Mouse (Mus musculus) neural tube, embryonic 14.5 days (tissue): ENCODE results near the gene Wdr81. TPM values are rescaled to one million over a fixed set of nuclear protein-coding genes. Genes with fewer than 3 reads are reported as not detected.

Source experiments
- ATAC-seq: fragments of 200-750 bp; cut with Nextera tagmentation; 2 replicates; pipeline ENCODE4 v1.8.0; 2017; ENCODE audit warnings: low read depth, mild to moderate bottlenecking, moderate TSS enrichment, moderate library complexity
- H3K27ac ChIP-seq: fragments of 300-500 bp; sonication (generic); 2 replicates; pipeline ENCODE4 v1.5.1; 2014; ENCODE audit warnings: low read depth, mild to moderate bottlenecking, control low read depth, low read length, moderate library complexity, mixed read lengths
- H3K27me3 ChIP-seq: fragments of 300-500 bp; sonication (generic); 2 replicates; pipeline ENCODE4 v1.6.1; 2014; ENCODE audit warnings: low read length; ENCODE audit not compliant: control insufficient read depth, insufficient read depth
- H3K36me3 ChIP-seq: fragments of 300-500 bp; sonication (generic); 2 replicates; pipeline ENCODE4 v1.6.1; 2014; ENCODE audit warnings: low read length, mixed read lengths; ENCODE audit not compliant: control insufficient read depth, insufficient read depth
- H3K4me1 ChIP-seq: fragments of 300-500 bp; sonication (generic); 2 replicates; pipeline ENCODE4 v1.6.1; 2014; ENCODE audit warnings: low read length; ENCODE audit not compliant: control insufficient read depth, insufficient read depth
- H3K4me2 ChIP-seq: fragments of 300-500 bp; sonication (generic); 2 replicates; pipeline ENCODE4 v1.6.1; 2014; ENCODE audit warnings: mild to moderate bottlenecking, low read depth, low read length, control low read depth
- H3K4me3 ChIP-seq: fragments of 300-500 bp; sonication (generic); 2 replicates; pipeline ENCODE4 v1.5.1; 2014; ENCODE audit warnings: low read depth, low read length, control low read depth, mixed read lengths
- H3K9ac ChIP-seq: fragments of 300-500 bp; sonication (generic); replicated peaks from 2 replicates; pipeline ENCODE4 v1.6.1; 2014; ENCODE audit warnings: low read depth, mild to moderate bottlenecking, control low read depth, low read length, mixed read lengths
- H3K9me3 ChIP-seq: fragments of 300-500 bp; sonication (generic); 2 replicates; pipeline ENCODE4 v1.6.1; 2016; ENCODE audit warnings: low read length; ENCODE audit not compliant: control insufficient read depth
- WGBS: fragments of 180-500 bp; shearing (Covaris S2); extraction: QIAGEN DNeasy Blood & Tissue Kit; methylation state at CpG from one replicate; pipeline ENCODE4 v1.1.7; 2014; 5-methylcytosine and 5-hydroxymethylcytosine counted together
- polyA plus RNA-seq: library from polyadenylated mRNA; unstranded; fragments of >200 nt; fragmentation: Nextera tagmentation; extraction: Ambion mirVana; gene quantifications from 2 replicates; pipeline ENCODE4 v1.2.1, GENCODE M21; 2014

Gene Wdr81
- polyA plus RNA-seq, 1 experiment from 2014 or later, result 6.3 TPM

- peaks cover 27% of the 10 kb centered on the region for H3K36me3 ChIP-seq
Observed at GRCm38 (mm10) chr11:75443711-75444110, 10.8 kb downstream of the Wdr81 start.

GRCm38 (mm10) chr11:75441601-75442000 is 12.9 kb downstream of the Wdr81 start:
- WGBS, result 71% methylated on average over 16 of the region's 16 CpGs
- H3K27ac ChIP-seq, result no peak overlapping the region
- H3K4me2 ChIP-seq, result no peak overlapping the region
- no peak overlapping the region for H3K9ac ChIP-seq
- H3K36me3 ChIP-seq, result peaks cover 14% of the 10 kb centered on the region
- H3K27me3 ChIP-seq, result no peaks in the 10 kb centered on the region
- no peaks in the 10 kb centered on the region for H3K9me3 ChIP-seq
- no peak for ATAC-seq
- H3K4me3 ChIP-seq, result no peak overlapping the region
- H3K4me1 ChIP-seq, result no peaks in the 10 kb centered on the region

More at GRCm38 (mm10) chr11:75443711-75444110, 10.8 kb downstream of the Wdr81 start:
- no peaks in the 10 kb centered on the region for H3K9me3 ChIP-seq
- WGBS, result 42% methylated on average over 8 of the region's 8 CpGs
- H3K9ac ChIP-seq, result no peak overlapping the region
- H3K4me2 ChIP-seq, result no peak overlapping the region
- no peak for ATAC-seq
- H3K4me3 ChIP-seq, result no peak overlapping the region
- H3K4me1 ChIP-seq, result no peaks in the 10 kb centered on the region
- no peak overlapping the region for H3K27ac ChIP-seq
- no peaks in the 10 kb centered on the region for H3K27me3 ChIP-seq

- no peak for ATAC-seq
- Histone ChIP-seq H3K9me3 (no peaks in the 10 kb centered on the region), H3K9ac (no peak overlapping the region), H3K4me1 (no peaks in the 10 kb centered on the region), H3K4me2 (no peak overlapping the region), H3K36me3 (peaks cover 14% of the 10 kb centered on the region), H3K4me3 (no peak overlapping the region), H3K27ac (no peak overlapping the region), H3K27me3 (no peaks in the 10 kb centered on the region)
- 76% methylated on average over 7 of the region's 7 CpGs for WGBS
Observed at GRCm38 (mm10) chr11:75441034-75441433, 13.5 kb downstream of the Wdr81 start.

- no peak for ATAC-seq
- Histone ChIP-seq H3K4me3 (no peak overlapping the region), H3K9me3 (no peaks in the 10 kb centered on the region), H3K9ac (no peak overlapping the region), H3K4me1 (no peaks in the 10 kb centered on the region), H3K36me3 (peaks cover 6% of the 10 kb centered on the region), H3K4me2 (no peak overlapping the region), H3K27ac (no peak overlapping the region), H3K27me3 (no peaks in the 10 kb centered on the region)
- 94% methylated on average over 3 of the region's 3 CpGs for WGBS
Observed at GRCm38 (mm10) chr11:75439951-75440350, 14.6 kb downstream of the Wdr81 start.

- ATAC-seq, result no peak
- Histone ChIP-seq H3K27me3 (no peaks in the 10 kb centered on the region), H3K4me1 (no peaks in the 10 kb centered on the region), H3K27ac (no peak within 1 kb of the TSS), H3K36me3 (peaks cover 6% of the 10 kb centered on the region), H3K9ac (no peak within 1 kb of the TSS), H3K4me2 (no peak within 1 kb of the TSS), H3K4me3 (no peak within 1 kb of the TSS), H3K9me3 (no peaks in the 10 kb centered on the region)
- 93% methylated on average over 6 of the region's 6 CpGs for WGBS
Observed at GRCm38 (mm10) chr11:75439363-75439762, 15.2 kb downstream of the Wdr81 start, which contains the start of gene Serpinf2. Serpinf2 (minus strand) TSS chr11:75439591.

- no peaks in the 10 kb centered on the region for H3K4me1 ChIP-seq
- no peak overlapping the region for H3K9ac ChIP-seq
- ATAC-seq, result no peak
- no peak overlapping the region for H3K4me3 ChIP-seq
- peaks cover 6% of the 10 kb centered on the region for H3K36me3 ChIP-seq
- 86% methylated on average over 3 of the region's 3 CpGs for WGBS
- H3K4me2 ChIP-seq, result no peak overlapping the region
- no peaks in the 10 kb centered on the region for H3K9me3 ChIP-seq
- H3K27me3 ChIP-seq, result no peaks in the 10 kb centered on the region
- no peak overlapping the region for H3K27ac ChIP-seq
Observed at GRCm38 (mm10) chr11:75438804-75439203, 15.7 kb downstream of the Wdr81 start.

GRCm38 (mm10) chr11:75438194-75438593 is 16.3 kb downstream of the Wdr81 start:
- H3K4me3 ChIP-seq, result no peak overlapping the region
- no peak for ATAC-seq
- peaks cover 6% of the 10 kb centered on the region for H3K36me3 ChIP-seq
- no peaks in the 10 kb centered on the region for H3K4me1 ChIP-seq
- no peak overlapping the region for H3K4me2 ChIP-seq
- H3K9ac ChIP-seq, result no peak overlapping the region
- 84% methylated on average over 13 of the region's 13 CpGs for WGBS
- H3K27ac ChIP-seq, result no peak overlapping the region
- no peaks in the 10 kb centered on the region for H3K27me3 ChIP-seq
- H3K9me3 ChIP-seq, result no peaks in the 10 kb centered on the region

GRCm38 (mm10) chr11:75434138-75434537 is 20.4 kb downstream of the Wdr81 start:
- no peak overlapping the region for H3K4me2 ChIP-seq
- H3K9me3 ChIP-seq, result no peaks in the 10 kb centered on the region
- WGBS, result 89% methylated on average over 5 of the region's 5 CpGs
- H3K27me3 ChIP-seq, result no peaks in the 10 kb centered on the region
- no peak overlapping the region for H3K27ac ChIP-seq
- no peaks in the 10 kb centered on the region for H3K4me1 ChIP-seq
- H3K9ac ChIP-seq, result no peak overlapping the region
- H3K4me3 ChIP-seq, result no peak overlapping the region
- ATAC-seq, result no peak
- H3K36me3 ChIP-seq, result no peaks in the 10 kb centered on the region

GRCm38 (mm10) chr11:75431307-75431706 is 23.2 kb downstream of the Wdr81 start:
- no peaks in the 10 kb centered on the region for H3K4me1 ChIP-seq
- no peaks in the 10 kb centered on the region for H3K27me3 ChIP-seq
- no peak overlapping the region for H3K9ac ChIP-seq
- 53% methylated on average over 11 of the region's 11 CpGs for WGBS
- H3K27ac ChIP-seq, result no peak overlapping the region
- H3K4me2 ChIP-seq, result no peak overlapping the region
- peak; percentile 69; the same call in 1 of the 2 replicates for ATAC-seq
- no peak overlapping the region for H3K4me3 ChIP-seq
- H3K9me3 ChIP-seq, result no peaks in the 10 kb centered on the region
- H3K36me3 ChIP-seq, result no peaks in the 10 kb centered on the region
